Mouse (Mus musculus): Measurements from ENCODE around the gene Nrsn2. TPM values are rescaled to one million over a fixed set of nuclear protein-coding genes. Genes with fewer than 3 reads are reported as not detected.
A peak's percentile ranks its signal among the peaks of the same experiment; 100 is the strongest.

Gene Nrsn2
- polyA plus RNA-seq, 1 experiment from 2014 or later: 2.2 TPM

DNA sequence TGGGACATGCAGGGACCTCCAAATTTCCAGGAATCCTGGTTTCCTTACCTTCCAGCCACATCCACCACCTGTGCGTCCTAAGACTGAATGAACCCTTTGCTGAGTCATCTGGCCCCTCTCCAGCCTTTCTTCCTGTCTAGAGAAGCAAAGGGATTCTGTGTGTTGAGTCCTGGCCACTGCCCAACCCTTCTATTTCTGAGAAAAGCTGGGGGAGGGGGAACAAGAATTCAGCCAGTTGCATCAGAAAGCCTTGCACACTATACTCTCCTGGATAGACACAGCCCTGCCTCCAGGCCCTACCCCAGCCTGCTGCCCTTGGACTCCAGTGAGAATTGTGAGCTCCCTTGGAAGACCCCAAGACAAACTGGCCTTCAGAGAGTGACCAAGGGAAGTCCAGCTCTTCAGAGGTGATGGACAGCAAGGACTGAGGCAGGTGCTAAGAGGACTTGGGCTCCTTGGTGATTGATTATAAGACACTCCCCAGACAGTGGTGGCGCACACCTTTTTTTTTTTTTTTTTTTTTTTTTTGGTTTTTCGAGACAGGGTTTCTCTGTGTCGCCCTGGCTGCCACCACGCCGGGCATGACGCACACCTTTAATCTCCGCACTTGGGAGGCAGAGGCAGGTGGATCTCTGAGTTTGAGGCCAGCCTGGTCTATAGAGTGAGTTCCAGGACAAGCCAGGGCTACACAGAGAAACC lies 26.4 kb downstream of the Nrsn2 start:
- Histone ChIP-seq H3K27me3 (no peaks in the 10 kb centered on the region; the same call in 1 of the 2 replicates), H3K4me3 (replicated peaks) (no peak overlapping the region), H3K36me3 (no peaks in the 10 kb centered on the region), H3K4me2 (no peak overlapping the region), H3K9ac (no peak overlapping the region), H3K27ac (no peak overlapping the region), H3K4me1 (peaks cover 21% of the 10 kb centered on the region; the same call in 1 of the 2 replicates), H3K9me3 (replicated peaks) (no peaks in the 10 kb centered on the region)
- WGBS: 86% methylated on average over 8 of the region's 8 CpGs
- ATAC-seq (replicated peaks; ENCODE audit: low FRiP score): peak; percentile 43; the same call in 1 of the 2 replicates

DNA sequence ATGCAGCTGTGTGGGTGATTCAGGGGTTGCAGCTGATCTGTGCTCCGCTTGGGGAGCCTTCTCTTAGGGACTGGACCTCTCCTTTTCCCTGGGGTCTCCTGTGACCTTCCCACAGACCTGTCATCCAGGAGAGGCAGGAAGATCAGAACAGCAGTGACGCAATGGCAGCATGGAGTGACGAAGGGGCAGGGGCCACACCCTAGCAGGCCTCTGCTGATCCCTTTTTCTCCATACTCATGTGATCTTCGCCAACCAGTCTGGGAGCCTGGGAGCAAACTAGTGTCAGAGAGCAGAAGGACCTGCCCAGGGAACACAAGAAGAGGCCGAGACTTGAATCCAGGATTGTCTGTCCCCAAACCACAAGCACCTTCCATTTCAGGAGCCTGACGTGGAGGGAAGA lies 27.2 kb downstream of the Nrsn2 start:
- Histone ChIP-seq H3K27me3 (peaks cover 4% of the 10 kb centered on the region; the same call in 1 of the 2 replicates), H3K36me3 (no peaks in the 10 kb centered on the region), H3K27ac (no peak overlapping the region), H3K9me3 (replicated peaks) (no peaks in the 10 kb centered on the region), H3K4me3 (replicated peaks) (no peak overlapping the region), H3K9ac (no peak overlapping the region), H3K4me2 (no peak overlapping the region), H3K4me1 (peaks cover 26% of the 10 kb centered on the region)
- WGBS: 83% methylated on average over 6 of the region's 6 CpGs
- ATAC-seq (replicated peaks; ENCODE audit: low FRiP score): no peak

DNA sequence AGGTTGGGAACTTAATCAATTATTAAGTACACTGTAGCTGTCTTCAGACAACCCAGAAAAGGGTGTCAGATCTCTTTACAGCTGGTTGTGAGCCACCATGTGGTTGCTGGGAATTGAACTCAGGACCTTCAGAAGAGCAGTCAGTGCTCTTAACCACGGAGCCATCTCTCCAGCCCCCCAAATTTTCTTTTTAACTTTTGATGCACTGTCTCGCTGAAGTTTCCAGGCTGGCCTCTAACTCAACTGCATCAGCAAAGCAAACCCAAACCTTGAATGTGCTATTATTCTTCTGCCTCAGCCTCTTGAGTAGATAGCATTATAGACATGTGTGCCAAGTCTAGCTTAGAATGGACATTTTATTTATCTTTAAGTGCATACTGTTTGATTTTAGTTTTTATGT lies 28.7 kb downstream of the Nrsn2 start:
- no peak overlapping the region for H3K27ac ChIP-seq
- WGBS: 78% methylated on average over 2 of the region's 2 CpGs
- no peak for ATAC-seq (replicated peaks; ENCODE audit: low FRiP score)
- H3K9ac ChIP-seq: no peak overlapping the region
- H3K9me3 ChIP-seq (replicated peaks): no peaks in the 10 kb centered on the region
- H3K4me1 ChIP-seq: peaks cover 38% of the 10 kb centered on the region
- H3K4me3 ChIP-seq (replicated peaks): no peak overlapping the region
- no peak overlapping the region for H3K4me2 ChIP-seq
- H3K27me3 ChIP-seq: peaks cover 7% of the 10 kb centered on the region; the same call in 1 of the 2 replicates
- no peaks in the 10 kb centered on the region for H3K36me3 ChIP-seq

DNA sequence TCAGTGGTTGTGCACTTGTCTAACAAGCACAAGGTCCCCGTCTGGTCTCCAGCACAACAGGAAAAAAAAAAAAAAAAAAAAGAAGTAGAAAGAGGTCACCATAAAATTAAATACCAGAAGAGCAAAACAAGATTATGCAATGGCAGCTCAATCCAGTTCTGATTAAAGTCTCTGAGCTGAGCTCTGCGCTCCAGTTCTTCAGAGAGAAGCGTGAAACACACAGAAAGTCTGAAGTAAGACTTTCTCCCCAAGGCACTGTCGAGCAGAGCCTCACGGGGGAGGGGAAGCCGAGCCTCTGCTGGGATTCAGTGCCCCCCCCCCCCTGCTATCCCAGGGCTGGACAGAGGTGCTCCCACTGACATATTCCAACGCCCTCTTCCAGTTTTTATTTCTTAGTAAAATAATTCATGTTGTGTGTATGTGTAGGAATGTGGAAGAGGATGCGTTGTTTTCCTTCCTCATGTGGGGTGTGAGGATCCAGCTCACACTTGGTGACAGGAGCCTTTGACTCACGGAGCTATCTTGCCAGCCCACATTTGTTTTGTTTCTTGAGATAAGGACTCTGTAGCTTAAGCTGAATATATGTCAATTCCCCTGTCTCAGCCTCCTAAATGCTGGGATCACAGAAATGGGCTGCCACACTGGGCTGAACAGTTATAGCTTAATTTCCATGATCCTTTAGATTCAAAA lies 29.5 kb downstream of the Nrsn2 start:
- H3K4me2 ChIP-seq: no peak overlapping the region
- peaks cover 38% of the 10 kb centered on the region for H3K4me1 ChIP-seq
- no peaks in the 10 kb centered on the region for H3K36me3 ChIP-seq
- H3K27ac ChIP-seq: no peak overlapping the region
- H3K9ac ChIP-seq: no peak overlapping the region
- peaks cover 7% of the 10 kb centered on the region; the same call in 1 of the 2 replicates for H3K27me3 ChIP-seq
- no peaks in the 10 kb centered on the region for H3K9me3 ChIP-seq (replicated peaks)
- WGBS: 43% methylated on average over 9 of the region's 9 CpGs
- no peak for ATAC-seq (replicated peaks; ENCODE audit: low FRiP score)
- no peak overlapping the region for H3K4me3 ChIP-seq (replicated peaks)

DNA sequence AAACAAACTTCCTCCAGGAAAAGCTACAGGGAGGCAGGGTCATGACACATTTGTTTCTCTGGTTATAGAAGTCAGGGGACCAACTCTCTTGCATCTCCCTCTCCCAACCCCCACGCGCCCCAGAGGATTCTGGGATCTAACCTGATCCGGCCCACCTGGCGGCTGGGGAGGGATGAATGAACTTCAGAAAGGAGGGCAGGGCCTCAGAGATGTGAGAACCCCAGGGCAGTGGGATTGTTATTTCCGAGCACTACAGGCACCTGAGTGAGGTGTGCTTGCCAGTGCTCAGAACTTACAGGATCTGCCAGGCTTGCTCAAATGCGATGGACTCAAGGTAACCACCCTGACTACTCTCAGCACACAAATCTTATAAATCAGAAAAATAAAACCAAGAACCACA lies 31.0 kb downstream of the Nrsn2 start:
- 54% methylated on average over 6 of the region's 6 CpGs for WGBS
- H3K27ac ChIP-seq: no peak overlapping the region
- no peaks in the 10 kb centered on the region for H3K36me3 ChIP-seq
- H3K4me1 ChIP-seq: peaks cover 38% of the 10 kb centered on the region
- no peaks in the 10 kb centered on the region for H3K9me3 ChIP-seq (replicated peaks)
- no peak overlapping the region for H3K4me2 ChIP-seq
- no peak for ATAC-seq (replicated peaks; ENCODE audit: low FRiP score)
- H3K9ac ChIP-seq: no peak overlapping the region
- H3K4me3 ChIP-seq (replicated peaks): no peak overlapping the region
- peaks cover 7% of the 10 kb centered on the region; the same call in 1 of the 2 replicates for H3K27me3 ChIP-seq

DNA sequence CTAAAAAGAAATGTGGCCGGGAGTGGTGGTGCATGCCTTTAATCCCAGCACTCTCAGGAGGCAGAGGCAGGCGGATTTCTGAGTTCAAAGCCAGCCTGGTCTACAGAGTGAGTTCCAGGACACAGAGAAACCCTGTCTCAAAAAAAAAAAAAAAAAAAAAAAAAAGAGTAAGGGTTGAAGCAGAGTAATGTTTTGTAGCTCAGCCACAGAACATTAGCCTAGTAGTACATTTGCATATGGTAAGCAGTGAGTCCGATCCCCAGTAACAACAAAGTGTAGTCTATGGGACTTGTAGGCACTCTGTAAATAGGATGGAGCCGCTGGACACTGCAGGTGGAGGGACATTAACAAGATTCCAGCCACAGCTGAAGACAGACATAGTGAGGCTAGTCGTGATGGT lies 31.5 kb downstream of the Nrsn2 start:
- H3K4me1 ChIP-seq: peaks cover 36% of the 10 kb centered on the region
- H3K36me3 ChIP-seq: no peaks in the 10 kb centered on the region
- no peaks in the 10 kb centered on the region for H3K9me3 ChIP-seq (replicated peaks)
- H3K4me2 ChIP-seq: no peak overlapping the region; the same call in 1 of the 2 replicates
- WGBS: 66% methylated on average over 5 of the region's 5 CpGs
- no peak overlapping the region for H3K27ac ChIP-seq
- no peak overlapping the region for H3K4me3 ChIP-seq (replicated peaks)
- ATAC-seq (replicated peaks; ENCODE audit: low FRiP score): no peak
- no peak overlapping the region for H3K9ac ChIP-seq
- H3K27me3 ChIP-seq: peaks cover 7% of the 10 kb centered on the region; the same call in 1 of the 2 replicates

DNA sequence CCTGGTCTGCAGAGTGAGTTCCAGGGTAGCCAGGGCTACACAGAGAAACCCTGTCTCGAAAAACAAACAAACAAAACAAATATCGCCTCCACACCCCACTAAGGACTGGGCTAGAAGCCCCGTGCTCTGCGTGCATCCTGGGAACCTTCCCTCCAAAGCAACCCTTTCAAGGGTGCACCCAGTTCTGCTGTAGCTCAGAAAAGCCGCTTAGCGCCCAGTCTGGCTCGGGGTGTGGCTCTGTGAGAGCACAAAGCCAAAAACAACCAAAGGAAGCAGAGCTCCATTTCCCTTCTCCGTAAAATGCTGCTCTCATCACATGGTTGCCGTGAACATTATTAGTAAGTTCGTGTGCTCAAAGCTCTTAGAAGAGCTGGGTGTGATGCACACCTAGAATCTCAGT lies 32.1 kb downstream of the Nrsn2 start:
- H3K9ac ChIP-seq: peak overlapping the region; percentile 58
- peaks cover 32% of the 10 kb centered on the region for H3K4me1 ChIP-seq
- H3K27ac ChIP-seq: no peak overlapping the region
- 9% methylated on average over 10 of the region's 10 CpGs for WGBS
- H3K4me2 ChIP-seq: peak overlapping the region; percentile 99
- peak overlapping the region; percentile 66 for H3K4me3 ChIP-seq (replicated peaks)
- peaks cover 7% of the 10 kb centered on the region; the same call in 1 of the 2 replicates for H3K27me3 ChIP-seq
- ATAC-seq (replicated peaks; ENCODE audit: low FRiP score): peak; percentile 13; the same call in 1 of the 2 replicates
- no peaks in the 10 kb centered on the region for H3K36me3 ChIP-seq
- no peaks in the 10 kb centered on the region for H3K9me3 ChIP-seq (replicated peaks)

DNA sequence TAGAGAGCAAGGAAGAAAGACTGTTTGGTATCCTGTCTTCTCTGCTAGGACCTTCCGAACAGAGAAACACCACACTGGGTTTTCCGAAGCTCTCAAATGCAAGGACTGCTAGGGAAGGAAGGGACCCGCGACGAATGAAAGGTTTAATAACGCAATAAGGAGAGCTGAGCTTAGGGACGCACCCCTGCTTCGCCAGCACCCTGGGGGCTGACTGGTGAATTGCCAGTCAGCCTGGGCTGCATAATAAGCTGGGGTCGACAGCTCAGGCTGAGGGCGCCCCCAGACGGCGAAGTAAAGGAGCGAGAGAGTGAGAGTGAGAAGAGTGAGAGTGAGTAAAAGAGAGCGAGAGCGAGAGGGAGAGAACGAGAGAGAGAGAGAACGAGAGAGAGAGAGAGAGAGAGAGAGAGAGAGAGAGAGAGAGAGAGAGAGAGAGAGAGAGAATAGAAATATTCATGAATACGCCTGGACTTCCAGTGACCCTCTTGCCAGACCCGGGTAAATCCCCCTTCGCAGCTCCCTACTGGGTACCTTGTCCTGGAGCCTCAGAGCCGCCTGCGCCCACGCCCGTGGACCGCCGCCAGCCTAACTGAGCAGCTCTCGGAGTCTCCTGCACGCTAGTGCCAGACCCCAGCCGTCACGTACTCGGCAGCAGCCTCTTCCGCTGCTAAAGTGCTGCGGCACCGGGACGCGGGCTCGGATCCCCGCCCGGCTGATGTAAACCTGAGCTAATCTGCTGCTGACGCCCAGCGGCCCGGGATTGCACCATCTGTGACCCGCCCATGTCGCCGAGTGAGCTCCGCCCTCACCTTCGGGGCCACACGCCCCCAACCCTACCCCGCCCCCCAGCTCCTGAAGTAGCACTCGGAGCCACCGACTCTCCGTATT lies 32.9 kb downstream of the Nrsn2 start, which contains the start of gene Trib3:
Trib3 (minus strand) TSS at position 704 of the 885 bp plus-strand sequence.
- peak; percentile 90 for ATAC-seq (replicated peaks; ENCODE audit: low FRiP score)
- peaks cover 7% of the 10 kb centered on the region; the same call in 1 of the 2 replicates for H3K27me3 ChIP-seq
- H3K9ac ChIP-seq: peak within 1 kb of the TSS; percentile 58
- no peaks in the 10 kb centered on the region for H3K9me3 ChIP-seq (replicated peaks)
- H3K4me3 ChIP-seq (replicated peaks): peak within 1 kb of the TSS; percentile 66
- peaks cover 29% of the 10 kb centered on the region for H3K4me1 ChIP-seq
- WGBS: under 1% methylated on average over 51 of the region's 52 CpGs
- no peak within 1 kb of the TSS for H3K27ac ChIP-seq
- peak within 1 kb of the TSS; percentile 99 for H3K4me2 ChIP-seq
- H3K36me3 ChIP-seq: no peaks in the 10 kb centered on the region

DNA sequence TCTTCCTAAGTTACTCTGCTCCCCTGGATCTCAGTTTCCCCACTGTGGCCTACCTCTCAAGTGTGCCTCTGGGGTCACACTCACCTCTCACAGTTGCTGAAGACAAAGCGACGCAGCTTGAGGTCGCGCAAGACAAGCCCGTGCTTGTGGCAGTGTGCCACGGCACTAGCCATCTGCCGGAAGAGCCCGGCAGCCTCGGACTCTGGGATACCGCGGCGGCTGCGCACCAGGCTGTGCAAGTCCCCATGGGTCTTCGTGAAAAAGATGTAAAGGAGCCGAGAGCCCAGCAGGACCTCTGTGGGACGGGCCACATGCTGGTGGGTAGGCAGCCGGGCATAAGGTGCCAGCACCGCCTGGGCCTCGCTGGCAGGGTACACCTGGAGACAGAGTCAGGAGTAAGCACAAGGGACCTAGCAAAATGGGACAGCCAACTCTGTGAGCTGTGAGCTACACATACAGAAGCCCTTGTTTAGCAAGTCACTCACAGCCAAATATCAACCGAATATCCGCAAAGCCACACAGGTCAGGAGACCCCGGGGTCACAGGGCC lies 36.7 kb downstream of the Nrsn2 start:
- H3K4me2 ChIP-seq: no peak overlapping the region
- H3K4me3 ChIP-seq (replicated peaks): no peak overlapping the region
- no peak for ATAC-seq (replicated peaks; ENCODE audit: low FRiP score)
- H3K27ac ChIP-seq: no peak overlapping the region
- H3K9ac ChIP-seq: no peak overlapping the region
- H3K4me1 ChIP-seq: peaks cover 17% of the 10 kb centered on the region
- 91% methylated on average over 22 of the region's 22 CpGs for WGBS
- no peaks in the 10 kb centered on the region for H3K9me3 ChIP-seq (replicated peaks)
- peaks cover 7% of the 10 kb centered on the region; the same call in 1 of the 2 replicates for H3K27me3 ChIP-seq
- H3K36me3 ChIP-seq: no peaks in the 10 kb centered on the region

DNA sequence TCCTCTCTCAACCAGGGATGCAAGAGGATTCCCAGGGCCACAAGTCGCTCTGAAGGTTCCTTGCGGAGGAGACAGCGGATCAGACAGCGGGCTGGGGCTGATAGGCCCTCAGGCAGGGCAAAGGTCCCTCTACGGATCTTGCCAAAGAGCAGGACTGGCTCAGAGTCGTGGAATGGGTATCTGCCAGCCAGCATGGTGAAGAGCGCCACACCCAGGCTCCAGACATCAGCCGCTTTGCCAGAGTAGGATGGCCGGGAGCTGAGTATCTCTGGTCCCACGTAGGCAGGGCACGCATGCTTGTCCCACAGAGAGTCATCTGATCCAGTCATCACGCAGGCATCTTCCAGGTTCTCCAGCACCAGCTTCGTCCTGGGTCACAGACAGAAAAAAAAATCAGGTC lies 38.1 kb downstream of the Nrsn2 start:
- Histone ChIP-seq H3K4me1 (peaks cover 5% of the 10 kb centered on the region; the same call in 1 of the 2 replicates), H3K4me3 (replicated peaks) (no peak overlapping the region), H3K27ac (no peak overlapping the region), H3K9ac (no peak overlapping the region), H3K9me3 (replicated peaks) (no peaks in the 10 kb centered on the region), H3K4me2 (no peak overlapping the region), H3K27me3 (peaks cover 3% of the 10 kb centered on the region; the same call in 1 of the 2 replicates), H3K36me3 (no peaks in the 10 kb centered on the region)
- no peak for ATAC-seq (replicated peaks; ENCODE audit: low FRiP score)
- 81% methylated on average over 13 of the region's 13 CpGs for WGBS

DNA sequence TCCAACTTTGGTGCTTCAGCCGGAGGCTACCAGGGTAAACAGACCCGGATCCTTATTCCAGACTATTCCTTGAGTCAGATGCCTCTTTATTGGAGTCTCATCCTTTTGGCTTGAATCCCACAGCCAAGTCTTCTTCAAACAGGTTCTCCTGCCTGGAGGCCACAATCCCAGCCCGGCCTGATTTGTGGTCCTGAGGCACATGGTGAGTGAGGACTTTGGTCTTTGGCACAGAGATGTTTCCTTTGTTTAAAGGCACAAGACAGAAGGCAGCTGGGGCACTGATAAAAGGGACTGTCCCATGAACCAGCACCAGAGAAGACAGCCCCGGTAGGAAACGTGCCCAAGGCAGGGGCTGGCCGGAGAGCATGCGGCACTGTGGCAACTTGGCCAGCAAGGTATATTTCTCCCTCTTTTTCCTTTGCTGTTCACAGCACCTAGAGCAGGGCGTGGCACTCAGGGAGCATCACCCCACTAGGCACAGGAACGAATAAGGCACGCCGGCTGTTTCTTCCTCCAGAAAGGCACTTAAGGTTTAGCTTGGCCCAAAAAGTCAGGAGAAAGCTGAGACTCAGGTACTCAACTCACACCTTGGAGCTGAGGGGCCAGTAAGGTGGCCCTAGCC lies 38.7 kb downstream of the Nrsn2 start:
- Histone ChIP-seq H3K4me3 (replicated peaks) (no peak overlapping the region), H3K27me3 (no peaks in the 10 kb centered on the region), H3K4me2 (no peak overlapping the region), H3K27ac (no peak overlapping the region), H3K36me3 (no peaks in the 10 kb centered on the region), H3K4me1 (0 out of 2 replicates have a peak, but pooled peaks cover 2% of the 10 kb centered on the region), H3K9me3 (replicated peaks) (no peaks in the 10 kb centered on the region), H3K9ac (no peak overlapping the region)
- no peak for ATAC-seq (replicated peaks; ENCODE audit: low FRiP score)
- WGBS: 89% methylated on average over 11 of the region's 11 CpGs

Measured in kidney, embryonic 15.5 days (tissue).